Mouse (Mus musculus): ENCODE measurements around the gene Stum. TPM values are rescaled to one million over a fixed set of nuclear protein-coding genes. Genes with fewer than 3 reads are reported as not detected.

Gene Stum
- polyA plus RNA-seq, 1 experiment: not detected

GRCm38 (mm10) chr1:180439496-180439895, 43.8 kb downstream of the Stum start:
- TF ChIP-seq CTCF (IDR thresholded peaks at IDR 0.05; ENCODE audit: low read depth, low read length): no peak
- TF ChIP-seq POLR2A (IDR thresholded peaks at IDR 0.05; ENCODE audit: borderline replicate concordance, low read depth, low read length): no peak
- no peak overlapping the region for H3K4me3 ChIP-seq (ENCODE audit: insufficient read depth, low read length)
- no peak overlapping the region for H3K27ac ChIP-seq (ENCODE audit: insufficient read depth, low read depth, low read length)
- H3K4me1 ChIP-seq (ENCODE audit: control insufficient read depth, insufficient read depth, low read length): peaks cover 6% of the 10 kb centered on the region; the same call in 1 of the 2 replicates

GRCm38 (mm10) chr1:180434925-180435324, 48.4 kb downstream of the Stum start:
- Histone ChIP-seq H3K27ac (ENCODE audit: insufficient read depth, low read depth, low read length) (no peak overlapping the region), H3K4me1 (ENCODE audit: control insufficient read depth, insufficient read depth, low read length) (peaks cover 25% of the 10 kb centered on the region), H3K4me3 (ENCODE audit: insufficient read depth, low read length) (no peak overlapping the region)
- TF ChIP-seq POLR2A (IDR thresholded peaks at IDR 0.05; ENCODE audit: borderline replicate concordance, low read depth, low read length) (no peak), CTCF (IDR thresholded peaks at IDR 0.05; ENCODE audit: low read depth, low read length) (no peak)

- Histone ChIP-seq H3K4me3 (ENCODE audit: insufficient read depth, low read length) (no peak overlapping the region), H3K4me1 (ENCODE audit: control insufficient read depth, insufficient read depth, low read length) (peaks cover 28% of the 10 kb centered on the region), H3K27ac (ENCODE audit: insufficient read depth, low read depth, low read length) (no peak overlapping the region)
- peak; percentile 87 for TF ChIP-seq CTCF (IDR thresholded peaks at IDR 0.05; ENCODE audit: low read depth, low read length)
- no peak for TF ChIP-seq POLR2A (IDR thresholded peaks at IDR 0.05; ENCODE audit: borderline replicate concordance, low read depth, low read length)
Observed at GRCm38 (mm10) chr1:180433796-180434566, 49.3 kb downstream of the Stum start.

- no peak overlapping the region for H3K4me3 ChIP-seq (ENCODE audit: insufficient read depth, low read length)
Observed at GRCm38 (mm10) chr1:180433098-180433538, 50.2 kb downstream of the Stum start.

GRCm38 (mm10) chr1:180431833-180432232, 51.5 kb downstream of the Stum start:
- Histone ChIP-seq H3K4me1 (ENCODE audit: control insufficient read depth, insufficient read depth, low read length) (peaks cover 47% of the 10 kb centered on the region), H3K27ac (ENCODE audit: insufficient read depth, low read depth, low read length) (peak overlapping the region; percentile 91), H3K4me3 (ENCODE audit: insufficient read depth, low read length) (peak overlapping the region; percentile 37)
- TF ChIP-seq CTCF (IDR thresholded peaks at IDR 0.05; ENCODE audit: low read depth, low read length) (no peak), POLR2A (IDR thresholded peaks at IDR 0.05; ENCODE audit: borderline replicate concordance, low read depth, low read length) (no peak)

More at GRCm38 (mm10) chr1:180433098-180433538, 50.2 kb downstream of the Stum start:
- Histone ChIP-seq H3K4me1 (ENCODE audit: control insufficient read depth, insufficient read depth, low read length) (peaks cover 35% of the 10 kb centered on the region), H3K27ac (ENCODE audit: insufficient read depth, low read depth, low read length) (no peak overlapping the region)
- TF ChIP-seq CTCF (IDR thresholded peaks at IDR 0.05; ENCODE audit: low read depth, low read length): no peak
- TF ChIP-seq POLR2A (IDR thresholded peaks at IDR 0.05; ENCODE audit: borderline replicate concordance, low read depth, low read length): no peak

GRCm38 (mm10) chr1:180429819-180430218, 53.5 kb downstream of the Stum start:
- TF ChIP-seq POLR2A (IDR thresholded peaks at IDR 0.05; ENCODE audit: borderline replicate concordance, low read depth, low read length) (no peak), CTCF (IDR thresholded peaks at IDR 0.05; ENCODE audit: low read depth, low read length) (no peak)
- no peak overlapping the region for H3K4me3 ChIP-seq (ENCODE audit: insufficient read depth, low read length)
- peaks cover 65% of the 10 kb centered on the region for H3K4me1 ChIP-seq (ENCODE audit: control insufficient read depth, insufficient read depth, low read length)
- H3K27ac ChIP-seq (ENCODE audit: insufficient read depth, low read depth, low read length): peak overlapping the region; percentile 37

- Histone ChIP-seq H3K4me3 (ENCODE audit: insufficient read depth, low read length) (no peak overlapping the region), H3K4me1 (ENCODE audit: control insufficient read depth, insufficient read depth, low read length) (peaks cover 74% of the 10 kb centered on the region), H3K27ac (ENCODE audit: insufficient read depth, low read depth, low read length) (peak overlapping the region; percentile 98)
- TF ChIP-seq POLR2A (IDR thresholded peaks at IDR 0.05; ENCODE audit: borderline replicate concordance, low read depth, low read length): no peak
- TF ChIP-seq CTCF (IDR thresholded peaks at IDR 0.05; ENCODE audit: low read depth, low read length): no peak
Observed at GRCm38 (mm10) chr1:180428871-180429270, 54.4 kb downstream of the Stum start.

GRCm38 (mm10) chr1:180428101-180428712, 55.1 kb downstream of the Stum start:
- peaks cover 78% of the 10 kb centered on the region for H3K4me1 ChIP-seq (ENCODE audit: control insufficient read depth, insufficient read depth, low read length)
- H3K4me3 ChIP-seq (ENCODE audit: insufficient read depth, low read length): peak overlapping the region; percentile 33
- H3K27ac ChIP-seq (ENCODE audit: insufficient read depth, low read depth, low read length): peak overlapping the region; percentile 98
- TF ChIP-seq POLR2A (IDR thresholded peaks at IDR 0.05; ENCODE audit: borderline replicate concordance, low read depth, low read length) (no peak), CTCF (IDR thresholded peaks at IDR 0.05; ENCODE audit: low read depth, low read length) (peak; percentile 82)

GRCm38 (mm10) chr1:180427685-180428084, 55.6 kb downstream of the Stum start:
- TF ChIP-seq POLR2A (IDR thresholded peaks at IDR 0.05; ENCODE audit: borderline replicate concordance, low read depth, low read length) (no peak), CTCF (IDR thresholded peaks at IDR 0.05; ENCODE audit: low read depth, low read length) (no peak)
- H3K4me3 ChIP-seq (ENCODE audit: insufficient read depth, low read length): peak overlapping the region; percentile 33
- peak overlapping the region; percentile 98 for H3K27ac ChIP-seq (ENCODE audit: insufficient read depth, low read depth, low read length)
- H3K4me1 ChIP-seq (ENCODE audit: control insufficient read depth, insufficient read depth, low read length): peaks cover 79% of the 10 kb centered on the region

- H3K27ac ChIP-seq (ENCODE audit: insufficient read depth, low read depth, low read length): no peak overlapping the region
- no peak overlapping the region for H3K4me3 ChIP-seq (ENCODE audit: insufficient read depth, low read length)
- no peak for TF ChIP-seq CTCF (IDR thresholded peaks at IDR 0.05; ENCODE audit: low read depth, low read length)
- no peak for TF ChIP-seq POLR2A (IDR thresholded peaks at IDR 0.05; ENCODE audit: borderline replicate concordance, low read depth, low read length)
- H3K4me1 ChIP-seq (ENCODE audit: control insufficient read depth, insufficient read depth, low read length): peaks cover 88% of the 10 kb centered on the region
Observed at GRCm38 (mm10) chr1:180426405-180426804, 56.9 kb downstream of the Stum start.

Data from bone marrow macrophage, adult 2 months (primary cell).